Mouse (Mus musculus) limb, embryonic 12.5 days (tissue): ENCODE data around the gene 4930402F06Rik. TPM values are rescaled to one million over a fixed set of nuclear protein-coding genes. Genes with fewer than 3 reads are reported as not detected.

ENCODE experiments used
- ATAC-seq: fragments of 200-750 bp; cut with Nextera tagmentation; 2 replicates; pipeline ENCODE4 v1.8.0; 2017; ENCODE audit warnings: low read depth, moderate TSS enrichment; ENCODE audit not compliant: insufficient number of reproducible peaks, insufficient read depth, low FRiP score, low TSS enrichment
- H3K27ac ChIP-seq: fragments of 300-500 bp; sonication (generic); 2 replicates; pipeline ENCODE4 v1.5.1; 2016; ENCODE audit warnings: mild to moderate bottlenecking, moderate library complexity
- H3K27me3 ChIP-seq: fragments of 300-500 bp; sonication (generic); 2 replicates; pipeline ENCODE4 v1.6.1; 2016; ENCODE audit warnings: mild to moderate bottlenecking, moderate library complexity
- H3K36me3 ChIP-seq: fragments of 300-500 bp; sonication (generic); 2 replicates; pipeline ENCODE4 v1.6.1; 2016; ENCODE audit warnings: mild to moderate bottlenecking, moderate library complexity
- H3K4me1 ChIP-seq: fragments of 300-500 bp; sonication (generic); replicated peaks from 2 replicates; pipeline ENCODE4 v1.6.1; 2016
- H3K4me2 ChIP-seq: fragments of 300-500 bp; sonication (generic); 2 replicates; pipeline ENCODE4 v1.6.1; 2016; ENCODE audit warnings: mild to moderate bottlenecking, moderate library complexity
- H3K4me3 ChIP-seq: fragments of 300-500 bp; sonication (generic); replicated peaks from 2 replicates; pipeline ENCODE4 v1.5.1; 2016; ENCODE audit warnings: mild to moderate bottlenecking
- H3K9ac ChIP-seq: fragments of 300-500 bp; sonication (generic); replicated peaks from 2 replicates; pipeline ENCODE4 v1.6.1; 2016; ENCODE audit warnings: mild to moderate bottlenecking, moderate library complexity
- H3K9me3 ChIP-seq: fragments of 300-500 bp; sonication (generic); 2 replicates; pipeline ENCODE4 v1.6.1; 2016; ENCODE audit warnings: mild to moderate bottlenecking, moderate library complexity
- WGBS: fragments of 180-500 bp; shearing (Covaris S2); methylation state at CpG from one replicate; pipeline ENCODE4 v1.1.7; 2016; 5-methylcytosine and 5-hydroxymethylcytosine counted together
- polyA plus RNA-seq: library from polyadenylated mRNA; unstranded; fragments of >200 nt; fragmentation: Nextera tagmentation; extraction: Ambion mirVana; gene quantifications from 2 replicates; pipeline ENCODE4 v1.2.1, GENCODE M21; 2016

4930402F06Rik gene
- polyA plus RNA-seq, 1 experiment from 2014 or later, result not detected

- Histone ChIP-seq H3K27ac (no peak overlapping the region), H3K4me2 (no peak overlapping the region), H3K27me3 (no peaks in the 10 kb centered on the region), H3K9me3 (peaks cover 10% of the 10 kb centered on the region; the same call in 1 of the 2 replicates), H3K36me3 (peaks cover 5% of the 10 kb centered on the region; the same call in 1 of the 2 replicates), H3K4me1 (no peaks in the 10 kb centered on the region), H3K9ac (no peak overlapping the region), H3K4me3 (no peak overlapping the region)
- ATAC-seq, result no peak
- 84% methylated on average over 1 of the region's 1 CpGs for WGBS
These were observed 20.3 kb upstream of the 4930402F06Rik start for GRCm38 (mm10) chr2:35417231-35417630.

- Histone ChIP-seq H3K27me3 (no peaks in the 10 kb centered on the region), H3K4me2 (no peak overlapping the region), H3K9me3 (peaks cover 10% of the 10 kb centered on the region; the same call in 1 of the 2 replicates), H3K9ac (no peak overlapping the region), H3K4me1 (no peaks in the 10 kb centered on the region), H3K27ac (no peak overlapping the region), H3K4me3 (no peak overlapping the region), H3K36me3 (peaks cover 5% of the 10 kb centered on the region; the same call in 1 of the 2 replicates)
- 83% methylated on average over 6 of the region's 6 CpGs for WGBS
- no peak for ATAC-seq
These were observed 19.5 kb upstream of the 4930402F06Rik start for GRCm38 (mm10) chr2:35416473-35416872.

- Histone ChIP-seq H3K4me1 (no peaks in the 10 kb centered on the region), H3K4me2 (no peak overlapping the region), H3K9me3 (no peaks in the 10 kb centered on the region), H3K4me3 (no peak overlapping the region), H3K36me3 (no peaks in the 10 kb centered on the region), H3K9ac (no peak overlapping the region), H3K27me3 (no peaks in the 10 kb centered on the region), H3K27ac (no peak overlapping the region)
- no peak for ATAC-seq
- 93% methylated on average over 3 of the region's 3 CpGs for WGBS
These were observed 15.8 kb upstream of the 4930402F06Rik start for GRCm38 (mm10) chr2:35412810-35413209.

- Histone ChIP-seq H3K27ac (no peak overlapping the region), H3K4me3 (no peak overlapping the region), H3K27me3 (no peaks in the 10 kb centered on the region), H3K4me2 (no peak overlapping the region), H3K9me3 (no peaks in the 10 kb centered on the region), H3K4me1 (no peaks in the 10 kb centered on the region), H3K36me3 (no peaks in the 10 kb centered on the region), H3K9ac (no peak overlapping the region)
- no peak for ATAC-seq
- 68% methylated on average over 2 of the region's 2 CpGs for WGBS
These were observed 15.3 kb upstream of the 4930402F06Rik start for GRCm38 (mm10) chr2:35412246-35412645.

GRCm38 (mm10) chr2:35411640-35412190 is 14.7 kb upstream of the 4930402F06Rik start:
- H3K27ac ChIP-seq, result no peak overlapping the region
- no peaks in the 10 kb centered on the region for H3K36me3 ChIP-seq
- no peak for ATAC-seq
- no peaks in the 10 kb centered on the region for H3K9me3 ChIP-seq
- 69% methylated on average over 10 of the region's 10 CpGs for WGBS
- no peak overlapping the region for H3K4me2 ChIP-seq
- H3K27me3 ChIP-seq, result no peaks in the 10 kb centered on the region
- H3K4me1 ChIP-seq, result no peaks in the 10 kb centered on the region
- H3K4me3 ChIP-seq, result no peak overlapping the region
- H3K9ac ChIP-seq, result no peak overlapping the region

GRCm38 (mm10) chr2:35409466-35409865 is 12.5 kb upstream of the 4930402F06Rik start:
- H3K27ac ChIP-seq, result no peak overlapping the region
- H3K36me3 ChIP-seq, result no peaks in the 10 kb centered on the region
- ATAC-seq, result no peak
- no peak overlapping the region for H3K4me2 ChIP-seq
- no peak overlapping the region for H3K4me3 ChIP-seq
- H3K9me3 ChIP-seq, result no peaks in the 10 kb centered on the region
- 86% methylated on average over 6 of the region's 6 CpGs for WGBS
- no peak overlapping the region for H3K9ac ChIP-seq
- H3K27me3 ChIP-seq, result no peaks in the 10 kb centered on the region
- no peaks in the 10 kb centered on the region for H3K4me1 ChIP-seq

GRCm38 (mm10) chr2:35408409-35409110 is 11.6 kb upstream of the 4930402F06Rik start:
- ATAC-seq, result no peak
- Histone ChIP-seq H3K9ac (no peak overlapping the region), H3K4me3 (no peak overlapping the region), H3K27me3 (no peaks in the 10 kb centered on the region), H3K9me3 (no peaks in the 10 kb centered on the region), H3K27ac (no peak overlapping the region), H3K4me2 (no peak overlapping the region), H3K36me3 (no peaks in the 10 kb centered on the region), H3K4me1 (no peaks in the 10 kb centered on the region)
- WGBS, result 87% methylated on average over 5 of the region's 5 CpGs

- 88% methylated on average over 7 of the region's 7 CpGs for WGBS
- Histone ChIP-seq H3K4me2 (no peak overlapping the region), H3K27ac (no peak overlapping the region), H3K4me1 (no peaks in the 10 kb centered on the region), H3K9ac (no peak overlapping the region), H3K9me3 (no peaks in the 10 kb centered on the region), H3K27me3 (no peaks in the 10 kb centered on the region), H3K4me3 (no peak overlapping the region), H3K36me3 (no peaks in the 10 kb centered on the region)
- ATAC-seq, result no peak
These were observed 10.9 kb upstream of the 4930402F06Rik start for GRCm38 (mm10) chr2:35407878-35408277.

GRCm38 (mm10) chr2:35407266-35407665 is 10.3 kb upstream of the 4930402F06Rik start:
- Histone ChIP-seq H3K27ac (no peak overlapping the region), H3K9ac (no peak overlapping the region), H3K4me1 (no peaks in the 10 kb centered on the region), H3K36me3 (no peaks in the 10 kb centered on the region), H3K27me3 (no peaks in the 10 kb centered on the region), H3K4me2 (no peak overlapping the region), H3K4me3 (no peak overlapping the region), H3K9me3 (no peaks in the 10 kb centered on the region)
- no peak for ATAC-seq
- 85% methylated on average over 6 of the region's 6 CpGs for WGBS

GRCm38 (mm10) chr2:35406611-35407010 is 9.6 kb upstream of the 4930402F06Rik start:
- Histone ChIP-seq H3K9ac (no peak overlapping the region), H3K4me3 (no peak overlapping the region), H3K36me3 (no peaks in the 10 kb centered on the region), H3K4me1 (no peaks in the 10 kb centered on the region), H3K27ac (no peak overlapping the region), H3K4me2 (no peak overlapping the region), H3K27me3 (no peaks in the 10 kb centered on the region), H3K9me3 (no peaks in the 10 kb centered on the region)
- 63% methylated on average over 1 of the region's 1 CpGs for WGBS
- ATAC-seq, result no peak

- no peak overlapping the region for H3K4me3 ChIP-seq
- no peak overlapping the region for H3K27ac ChIP-seq
- H3K9ac ChIP-seq, result no peak overlapping the region
- no peaks in the 10 kb centered on the region for H3K4me1 ChIP-seq
- no peaks in the 10 kb centered on the region for H3K9me3 ChIP-seq
- WGBS, result 91% methylated on average over 16 of the region's 16 CpGs
- no peaks in the 10 kb centered on the region for H3K36me3 ChIP-seq
- ATAC-seq, result no peak
- H3K4me2 ChIP-seq, result no peak overlapping the region
- 0 out of 2 replicates have a peak, but pooled peaks cover 5% of the 10 kb centered on the region for H3K27me3 ChIP-seq
These were observed 5.4 kb upstream of the 4930402F06Rik start for GRCm38 (mm10) chr2:35402391-35402790.

- Histone ChIP-seq H3K4me2 (no peak overlapping the region), H3K27ac (no peak overlapping the region), H3K27me3 (0 out of 2 replicates have a peak, but pooled peaks cover 5% of the 10 kb centered on the region), H3K9ac (no peak overlapping the region), H3K9me3 (no peaks in the 10 kb centered on the region), H3K4me3 (no peak overlapping the region), H3K4me1 (no peaks in the 10 kb centered on the region), H3K36me3 (no peaks in the 10 kb centered on the region)
- 88% methylated on average over 7 of the region's 7 CpGs for WGBS
- ATAC-seq, result no peak
These were observed 3.8 kb upstream of the 4930402F06Rik start for GRCm38 (mm10) chr2:35400739-35401138.
